23 mouse cellular contexts compared by ENCODE assay signal in the genomic region with DNA sequence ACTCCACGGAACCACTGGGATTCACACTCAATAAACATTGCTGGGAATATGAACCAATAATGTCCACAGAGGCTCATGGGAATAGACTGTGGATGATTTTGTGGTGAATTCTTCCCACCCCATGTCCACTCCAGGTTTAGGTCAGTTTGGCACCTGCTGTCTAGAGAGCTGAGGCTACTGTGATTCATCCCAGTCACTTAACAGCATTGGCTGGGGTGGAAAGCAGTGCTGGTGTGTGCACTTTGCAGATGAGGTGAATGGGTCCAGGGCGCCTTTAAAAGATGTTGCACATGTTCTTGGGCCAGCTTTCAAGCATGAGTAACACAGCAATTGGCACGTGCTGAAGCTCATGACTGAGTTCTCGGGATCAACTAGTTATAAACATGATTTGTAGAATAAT.
"Had no signal": no experiment of that assay in that cellular context is flagged by ENCODE, and none has a peak within 500 bp of the region (broad histone marks: within the 10 kb centered on the region; RNA-seq: fewer than 3 reads in every experiment).

No protein-coding gene starts in this region.

- H3K9ac ChIP-seq: kidney, embryonic 15.5 days; limb, embryonic 13.5 days; liver, embryonic 13.5 days; neural tube, embryonic 12.5 days; neural tube, embryonic 15.5 days had no signal

- H3K27ac ChIP-seq: kidney, embryonic 15.5 days; layer of hippocampus, adult 2 months; limb, embryonic 10.5 days; limb, embryonic 13.5 days; liver, embryonic 13.5 days; neural tube, embryonic 12.5 days; neural tube, embryonic 15.5 days; stomach, postnatal 0 days had no signal

- H3K4me2 ChIP-seq: kidney, embryonic 15.5 days; limb, embryonic 13.5 days; liver, embryonic 13.5 days; midbrain, embryonic 11.5 days; neural tube, embryonic 12.5 days; neural tube, embryonic 15.5 days had no signal

- H3K27me3 ChIP-seq: kidney, embryonic 15.5 days; liver, embryonic 13.5 days; neural tube, embryonic 12.5 days; neural tube, embryonic 15.5 days had no signal

- DNase-seq: kidney, adult 8-10 months; kidney, postnatal 10 days; kidney, postnatal 4 days; layer of hippocampus, adult 9-11 months; liver; liver, embryonic 13.5 days; lung, adult 2 months; lung, postnatal 14 days; lung, postnatal 4 days; midbrain, embryonic 14.5 days; right cerebral cortex, adult 18-20 months; right cerebral cortex, postnatal 14 days; right cerebral cortex, postnatal 4 days; thymus, adult 2 months; thymus, postnatal 14 days had no signal

- H3K9me3 ChIP-seq: kidney, embryonic 15.5 days; limb, embryonic 10.5 days; liver, embryonic 13.5 days; neural tube, embryonic 12.5 days; neural tube, embryonic 15.5 days had no signal

- H3K4me1 ChIP-seq: kidney, embryonic 15.5 days; limb, embryonic 10.5 days; liver, embryonic 13.5 days; neural tube, embryonic 12.5 days; neural tube, embryonic 15.5 days had no signal

- H3K4me3 ChIP-seq: kidney, embryonic 15.5 days; layer of hippocampus, adult 2 months; limb, embryonic 10.5 days; limb, embryonic 13.5 days; liver, embryonic 13.5 days; neural tube, embryonic 12.5 days; neural tube, embryonic 15.5 days had no signal

- H3K36me3 ChIP-seq: kidney, embryonic 15.5 days; limb, embryonic 10.5 days; limb, embryonic 13.5 days; liver, embryonic 13.5 days; neural tube, embryonic 12.5 days; neural tube, embryonic 15.5 days had no signal
